Mouse (Mus musculus) kidney, embryonic 14.5 days (tissue): ENCODE measurements around the gene Ip6k1. TPM values are rescaled to one million over a fixed set of nuclear protein-coding genes. Genes with fewer than 3 reads are reported as not detected.

Experiments used
- ATAC-seq: fragments of 200-750 bp; cut with Nextera tagmentation; 2 replicates; pipeline ENCODE4 v1.8.0; 2017; ENCODE audit warnings: moderate number of reproducible peaks, mild to moderate bottlenecking, moderate TSS enrichment, moderate library complexity; ENCODE audit not compliant: low FRiP score, low TSS enrichment
- H3K27ac ChIP-seq: fragments of 300-500 bp; sonication (generic); 2 replicates; pipeline ENCODE4 v1.5.1; 2014; ENCODE audit warnings: low read depth, mild to moderate bottlenecking, low read length, moderate library complexity, mixed read lengths
- H3K27me3 ChIP-seq: fragments of 300-500 bp; sonication (generic); 2 replicates; pipeline ENCODE4 v1.6.1; 2014; ENCODE audit warnings: mild to moderate bottlenecking, low read length; ENCODE audit not compliant: control insufficient read depth, insufficient read depth
- H3K36me3 ChIP-seq: fragments of 300-500 bp; sonication (generic); 2 replicates; pipeline ENCODE4 v1.6.1; 2014; ENCODE audit warnings: low read length, mixed read lengths; ENCODE audit not compliant: control insufficient read depth, insufficient read depth
- H3K4me1 ChIP-seq: fragments of 300-500 bp; sonication (generic); 2 replicates; pipeline ENCODE4 v1.6.1; 2014; ENCODE audit warnings: low read length, mixed read lengths; ENCODE audit not compliant: control insufficient read depth, insufficient read depth
- H3K4me2 ChIP-seq: fragments of 300-500 bp; sonication (generic); replicated peaks from 2 replicates; pipeline ENCODE4 v1.6.1; 2014; ENCODE audit warnings: low read depth, mild to moderate bottlenecking, low read length
- H3K4me3 ChIP-seq: fragments of 300-500 bp; sonication (generic); 2 replicates; pipeline ENCODE4 v1.5.1; 2014; ENCODE audit warnings: mild to moderate bottlenecking, low read length
- H3K9ac ChIP-seq: fragments of 300-500 bp; sonication (generic); 2 replicates; pipeline ENCODE4 v1.6.1; 2014; ENCODE audit warnings: low read depth, mild to moderate bottlenecking, low read length, moderate library complexity
- H3K9me3 ChIP-seq: fragments of 300-500 bp; sonication (generic); 2 replicates; pipeline ENCODE4 v1.6.1; 2016; ENCODE audit warnings: low read length; ENCODE audit not compliant: control insufficient read depth
- WGBS: fragments of 180-500 bp; shearing (Covaris S2); extraction: QIAGEN DNeasy Blood & Tissue Kit; methylation state at CpG from one replicate; pipeline ENCODE4 v1.1.7; 2014; 5-methylcytosine and 5-hydroxymethylcytosine counted together
- polyA plus RNA-seq: library from polyadenylated mRNA; unstranded; fragments of >200 nt; fragmentation: Nextera tagmentation; extraction: Ambion mirVana; gene quantifications from 2 replicates; pipeline ENCODE4 v1.2.1, GENCODE M21; 2014

Ip6k1 gene
- 21.2 and 28.4 TPM in 2 replicates for polyA plus RNA-seq

GRCm38 (mm10) chr9:108001922-108002770, at the start of gene Ip6k1:
TSS of gene Ip6k1 (plus strand) at chr9:108002501.
- peak within 1 kb of the TSS; percentile 80 for H3K4me2 ChIP-seq
- H3K4me3 ChIP-seq = peak within 1 kb of the TSS; percentile 60
- ATAC-seq = peak; percentile 99
- H3K36me3 ChIP-seq = peaks cover 3% of the 10 kb centered on the region; the same call in 1 of the 2 replicates
- no peaks in the 10 kb centered on the region for H3K9me3 ChIP-seq
- under 1% methylated on average over 50 of the region's 51 CpGs for WGBS
- H3K27ac ChIP-seq = peak within 1 kb of the TSS; percentile 72
- H3K4me1 ChIP-seq = peaks cover 15% of the 10 kb centered on the region
- H3K27me3 ChIP-seq = no peaks in the 10 kb centered on the region
- H3K9ac ChIP-seq = peak within 1 kb of the TSS; percentile 68

GRCm38 (mm10) chr9:107955613-107956289, 46.5 kb upstream of the Ip6k1 start:
- Histone ChIP-seq H3K9me3 (no peaks in the 10 kb centered on the region), H3K9ac (no peak overlapping the region), H3K36me3 (peaks cover 36% of the 10 kb centered on the region), H3K4me3 (no peak overlapping the region), H3K27ac (no peak overlapping the region), H3K4me2 (no peak overlapping the region), H3K4me1 (peaks cover 10% of the 10 kb centered on the region; the same call in 1 of the 2 replicates), H3K27me3 (no peaks in the 10 kb centered on the region)
- ATAC-seq = no peak
- WGBS = 74% methylated on average over 6 of the region's 6 CpGs

- Histone ChIP-seq H3K36me3 (peaks cover 48% of the 10 kb centered on the region), H3K4me3 (no peak overlapping the region), H3K9me3 (no peaks in the 10 kb centered on the region), H3K27ac (no peak overlapping the region), H3K4me2 (no peak overlapping the region), H3K27me3 (no peaks in the 10 kb centered on the region), H3K4me1 (no peaks in the 10 kb centered on the region), H3K9ac (no peak overlapping the region)
- no peak for ATAC-seq
- WGBS = 68% methylated on average over 6 of the region's 6 CpGs
Observed at GRCm38 (mm10) chr9:107957141-107957540, 45.2 kb upstream of the Ip6k1 start.

GRCm38 (mm10) chr9:107959896-107960295, 42.4 kb upstream of the Ip6k1 start:
- H3K27me3 ChIP-seq = no peaks in the 10 kb centered on the region
- no peaks in the 10 kb centered on the region for H3K4me1 ChIP-seq
- no peaks in the 10 kb centered on the region for H3K9me3 ChIP-seq
- no peak overlapping the region for H3K27ac ChIP-seq
- WGBS = 31% methylated on average over 6 of the region's 6 CpGs
- H3K9ac ChIP-seq = no peak overlapping the region
- no peak for ATAC-seq
- H3K4me2 ChIP-seq = no peak overlapping the region
- no peak overlapping the region for H3K4me3 ChIP-seq
- peaks cover 63% of the 10 kb centered on the region for H3K36me3 ChIP-seq

- peaks cover 67% of the 10 kb centered on the region for H3K36me3 ChIP-seq
- ATAC-seq = no peak
- no peak overlapping the region for H3K9ac ChIP-seq
- no peak overlapping the region for H3K4me2 ChIP-seq
- no peaks in the 10 kb centered on the region for H3K27me3 ChIP-seq
- whole genome bisulfite sequencing = 77% methylated on average over 4 of the region's 4 CpGs
- no peaks in the 10 kb centered on the region for H3K4me1 ChIP-seq
- H3K9me3 ChIP-seq = no peaks in the 10 kb centered on the region
- H3K4me3 ChIP-seq = no peak overlapping the region
- H3K27ac ChIP-seq = no peak overlapping the region
Observed at GRCm38 (mm10) chr9:107960928-107961327, 41.4 kb upstream of the Ip6k1 start.

- Histone ChIP-seq H3K9ac (no peak overlapping the region), H3K9me3 (no peaks in the 10 kb centered on the region), H3K27me3 (no peaks in the 10 kb centered on the region), H3K36me3 (peaks cover 67% of the 10 kb centered on the region), H3K4me1 (no peaks in the 10 kb centered on the region), H3K4me2 (no peak overlapping the region), H3K27ac (no peak overlapping the region), H3K4me3 (no peak overlapping the region)
- WGBS = 86% methylated on average over 10 of the region's 10 CpGs
- no peak for ATAC-seq
Observed at GRCm38 (mm10) chr9:107961351-107961762, 40.9 kb upstream of the Ip6k1 start.

GRCm38 (mm10) chr9:107961881-107962280, 40.4 kb upstream of the Ip6k1 start:
- Histone ChIP-seq H3K4me1 (no peaks in the 10 kb centered on the region), H3K36me3 (peaks cover 63% of the 10 kb centered on the region), H3K27ac (no peak overlapping the region), H3K4me3 (no peak overlapping the region), H3K9me3 (no peaks in the 10 kb centered on the region), H3K4me2 (no peak overlapping the region), H3K27me3 (no peaks in the 10 kb centered on the region), H3K9ac (no peak overlapping the region)
- WGBS = 59% methylated on average over 5 of the region's 5 CpGs
- ATAC-seq = no peak

- no peak for ATAC-seq
- H3K36me3 ChIP-seq = peaks cover 54% of the 10 kb centered on the region
- no peak overlapping the region for H3K4me3 ChIP-seq
- H3K9ac ChIP-seq = no peak overlapping the region
- no peaks in the 10 kb centered on the region for H3K27me3 ChIP-seq
- H3K4me2 ChIP-seq = no peak overlapping the region
- 91% methylated on average over 9 of the region's 9 CpGs for whole genome bisulfite sequencing
- no peaks in the 10 kb centered on the region for H3K4me1 ChIP-seq
- no peak overlapping the region for H3K27ac ChIP-seq
- no peaks in the 10 kb centered on the region for H3K9me3 ChIP-seq
Observed at GRCm38 (mm10) chr9:107962916-107963315, 39.4 kb upstream of the Ip6k1 start.

- ATAC-seq = peak; percentile 72
- WGBS = 25% methylated on average over 5 of the region's 5 CpGs
Observed at GRCm38 (mm10) chr9:107963700-107964099, 38.6 kb upstream of the Ip6k1 start.

More at GRCm38 (mm10) chr9:107963700-107964099, 38.6 kb upstream of the Ip6k1 start:
- Histone ChIP-seq H3K9me3 (no peaks in the 10 kb centered on the region), H3K9ac (no peak overlapping the region), H3K27me3 (no peaks in the 10 kb centered on the region), H3K27ac (no peak overlapping the region), H3K36me3 (peaks cover 51% of the 10 kb centered on the region), H3K4me2 (no peak overlapping the region), H3K4me3 (no peak overlapping the region), H3K4me1 (no peaks in the 10 kb centered on the region)
